Mouse (Mus musculus): ENCODE measurements at regions not wholly inside any gene's neighbourhood (a gene's known extent, or its start where the extent isn't known, plus 50 kb on each side); places are given as distances from the start of the nearest gene placed in this dataset.

DNA sequence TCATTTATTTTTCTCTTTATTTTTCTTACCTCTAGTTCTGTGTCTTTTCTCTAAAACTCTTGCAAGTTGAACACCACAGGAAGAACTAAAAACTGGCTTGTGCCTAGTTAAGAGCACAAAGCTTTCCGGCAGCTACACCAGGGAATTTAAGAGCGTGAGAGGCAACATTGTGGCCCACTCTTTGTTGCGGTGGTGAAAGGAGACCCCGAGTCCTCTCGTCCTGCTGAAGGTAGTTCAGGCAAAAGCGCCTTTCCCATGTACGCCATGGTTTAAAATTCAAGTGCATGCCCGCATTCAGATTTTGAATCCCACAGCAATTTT, 142.4 kb downstream of the Ascl1 start:
- Histone ChIP-seq H3K27me3 (replicated peaks; ENCODE audit: control insufficient read depth, insufficient read depth, low read length) (no peaks in the 10 kb centered on the region), H3K4me1 (ENCODE audit: control insufficient read depth, insufficient read depth, low read length) (peaks cover 11% of the 10 kb centered on the region; the same call in 1 of the 2 replicates), H3K9ac (ENCODE audit: low read length) (no peak overlapping the region)

DNA sequence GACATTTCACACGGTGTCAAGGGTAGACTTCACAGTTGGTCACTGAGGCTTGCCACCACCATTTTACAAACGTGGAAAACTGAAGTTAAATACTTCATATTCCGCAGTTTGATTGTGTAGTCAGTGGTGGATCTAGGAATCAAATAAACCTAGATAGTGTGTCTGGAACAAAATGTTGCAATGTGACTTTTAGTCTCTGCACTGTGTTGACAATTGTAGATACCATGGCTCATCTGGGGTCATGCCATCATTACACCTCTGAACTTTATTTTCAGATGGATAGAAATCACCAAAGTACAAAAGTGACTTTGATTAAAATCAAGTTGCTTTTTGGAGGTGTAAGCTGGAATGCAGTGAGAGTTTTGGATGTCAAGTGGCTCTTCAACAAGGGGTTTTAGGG, 158.3 kb downstream of the Ascl1 start:
- no peaks in the 10 kb centered on the region for H3K27me3 ChIP-seq (replicated peaks; ENCODE audit: control insufficient read depth, insufficient read depth, low read length)
- no peak overlapping the region for H3K9ac ChIP-seq (ENCODE audit: low read length)
- H3K27ac ChIP-seq (ENCODE audit: low read depth, low read length): no peak overlapping the region
- H3K4me1 ChIP-seq (ENCODE audit: control insufficient read depth, insufficient read depth, low read length): peaks cover 11% of the 10 kb centered on the region
- ATAC-seq (no peak), DNase-seq (ENCODE audit: low spot score) (no peak)
- 91% methylated on average over 3 of the region's 3 CpGs for WGBS
- H3K9me3 ChIP-seq (replicated peaks; ENCODE audit: control insufficient read depth, low read length): no peaks in the 10 kb centered on the region
- no peak overlapping the region for H3K4me3 ChIP-seq (ENCODE audit: low read depth, low read length)
- no peaks in the 10 kb centered on the region for H3K36me3 ChIP-seq (ENCODE audit: control insufficient read depth, insufficient read depth, low read length)
- H3K4me2 ChIP-seq (ENCODE audit: low read length): no peak overlapping the region

More for the DNA sequence above, 142.4 kb downstream of the Ascl1 start:
- Histone ChIP-seq H3K36me3 (ENCODE audit: control insufficient read depth, insufficient read depth, low read length) (no peaks in the 10 kb centered on the region), H3K4me3 (ENCODE audit: low read depth, low read length) (no peak overlapping the region), H3K4me2 (ENCODE audit: low read length) (peak overlapping the region; percentile 28), H3K9me3 (replicated peaks; ENCODE audit: control insufficient read depth, low read length) (no peaks in the 10 kb centered on the region), H3K27ac (ENCODE audit: low read depth, low read length) (peak overlapping the region; percentile 76)
- DNase-seq (ENCODE audit: low spot score): no peak
- ATAC-seq: peak; percentile 16; the same call in 1 of the 2 replicates
- 25% methylated on average over 8 of the region's 8 CpGs for WGBS

DNA sequence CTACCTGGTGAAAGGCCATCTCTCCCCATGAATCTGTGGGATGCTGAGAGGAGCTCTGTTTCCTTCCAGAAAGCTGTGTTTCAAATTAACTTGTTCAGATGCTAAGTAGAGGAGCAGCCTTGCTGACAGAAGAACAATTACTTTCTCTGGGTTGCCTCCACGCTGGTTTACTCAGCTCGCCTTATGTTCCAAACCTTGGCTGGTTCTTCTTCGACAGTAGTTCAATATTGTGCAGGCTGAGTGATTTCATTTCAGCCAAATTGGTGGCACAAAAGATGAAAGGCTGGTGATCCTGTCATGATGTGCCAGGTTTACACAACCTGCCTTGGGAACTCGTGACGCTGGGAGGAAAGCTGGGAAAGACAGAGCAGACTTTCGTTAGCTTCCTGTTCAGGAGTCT, 160.1 kb downstream of the Ascl1 start:
- DNase-seq (ENCODE audit: low spot score): peak; percentile 69
- Histone ChIP-seq H3K36me3 (ENCODE audit: control insufficient read depth, insufficient read depth, low read length) (no peaks in the 10 kb centered on the region), H3K9ac (ENCODE audit: low read length) (no peak overlapping the region), H3K4me3 (ENCODE audit: low read depth, low read length) (no peak overlapping the region), H3K4me2 (ENCODE audit: low read length) (no peak overlapping the region), H3K9me3 (replicated peaks; ENCODE audit: control insufficient read depth, low read length) (no peaks in the 10 kb centered on the region), H3K27me3 (replicated peaks; ENCODE audit: control insufficient read depth, insufficient read depth, low read length) (no peaks in the 10 kb centered on the region), H3K4me1 (ENCODE audit: control insufficient read depth, insufficient read depth, low read length) (peaks cover 11% of the 10 kb centered on the region), H3K27ac (ENCODE audit: low read depth, low read length) (no peak overlapping the region; the same call in 1 of the 2 replicates)
- ATAC-seq: peak; percentile 54; the same call in 1 of the 2 replicates
- 21% methylated on average over 6 of the region's 6 CpGs for whole genome bisulfite sequencing

DNA sequence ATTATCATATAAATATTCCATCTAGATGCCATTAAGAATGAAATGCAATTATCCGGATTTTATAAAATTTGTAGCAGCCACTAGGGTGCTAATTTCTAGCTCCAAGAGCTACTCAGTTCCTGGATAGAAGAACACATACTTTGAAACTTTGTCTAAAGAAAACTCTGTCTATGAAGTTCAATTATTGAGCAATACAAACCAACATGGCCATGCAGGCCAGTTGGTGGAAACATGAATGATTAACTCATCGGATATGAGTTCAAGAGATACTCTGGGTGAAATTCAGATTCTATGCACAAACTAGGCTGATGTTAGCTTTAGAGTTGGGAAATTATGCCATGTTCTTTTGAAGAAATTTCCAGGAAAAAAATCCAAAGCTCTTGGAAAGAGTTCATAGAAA, 164.0 kb downstream of the Ascl1 start:
- no peak for ATAC-seq
- H3K4me1 ChIP-seq (ENCODE audit: control insufficient read depth, insufficient read depth, low read length): peaks cover 25% of the 10 kb centered on the region

DNA sequence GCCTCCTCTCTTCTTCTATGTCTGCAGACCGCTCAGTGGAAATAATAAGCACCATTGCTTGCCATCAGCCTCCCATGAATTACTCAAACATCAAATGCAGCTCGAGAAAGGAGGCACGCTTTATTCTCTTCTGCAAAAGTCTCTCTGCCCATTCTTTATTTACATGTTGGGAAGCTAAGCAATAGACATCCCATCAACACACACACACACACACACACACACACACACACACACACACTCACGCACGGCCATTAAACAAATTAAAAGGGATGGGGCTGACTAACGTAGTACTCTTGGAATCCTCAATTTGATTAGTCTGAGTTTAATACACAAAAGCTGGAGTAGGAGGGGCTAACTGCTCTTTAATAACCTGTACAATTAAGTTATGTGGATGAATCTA, 167.7 kb downstream of the Ascl1 start:
- no peaks in the 10 kb centered on the region for H3K36me3 ChIP-seq (ENCODE audit: control insufficient read depth, insufficient read depth, low read length)
- ATAC-seq (peak; percentile 50), DNase-seq (ENCODE audit: low spot score) (peak; percentile 51)
- no peak overlapping the region for H3K9ac ChIP-seq (ENCODE audit: low read length)
- no peak overlapping the region for H3K4me3 ChIP-seq (ENCODE audit: low read depth, low read length)
- no peaks in the 10 kb centered on the region for H3K27me3 ChIP-seq (replicated peaks; ENCODE audit: control insufficient read depth, insufficient read depth, low read length)
- H3K4me1 ChIP-seq (ENCODE audit: control insufficient read depth, insufficient read depth, low read length): peaks cover 14% of the 10 kb centered on the region
- no peaks in the 10 kb centered on the region for H3K9me3 ChIP-seq (replicated peaks; ENCODE audit: control insufficient read depth, low read length)
- 5% methylated on average over 6 of the region's 6 CpGs for WGBS
- H3K4me2 ChIP-seq (ENCODE audit: low read length): peak overlapping the region; percentile 33
- no peak overlapping the region for H3K27ac ChIP-seq (ENCODE audit: low read depth, low read length)

More for the DNA sequence above, 164.0 kb downstream of the Ascl1 start:
- Histone ChIP-seq H3K36me3 (ENCODE audit: control insufficient read depth, insufficient read depth, low read length) (no peaks in the 10 kb centered on the region), H3K9ac (ENCODE audit: low read length) (no peak overlapping the region), H3K27me3 (replicated peaks; ENCODE audit: control insufficient read depth, insufficient read depth, low read length) (no peaks in the 10 kb centered on the region), H3K27ac (ENCODE audit: low read depth, low read length) (no peak overlapping the region), H3K4me2 (ENCODE audit: low read length) (no peak overlapping the region), H3K9me3 (replicated peaks; ENCODE audit: control insufficient read depth, low read length) (no peaks in the 10 kb centered on the region), H3K4me3 (ENCODE audit: low read depth, low read length) (no peak overlapping the region)
- DNase-seq (ENCODE audit: low spot score): no peak
- WGBS: 92% methylated on average over 2 of the region's 2 CpGs

DNA sequence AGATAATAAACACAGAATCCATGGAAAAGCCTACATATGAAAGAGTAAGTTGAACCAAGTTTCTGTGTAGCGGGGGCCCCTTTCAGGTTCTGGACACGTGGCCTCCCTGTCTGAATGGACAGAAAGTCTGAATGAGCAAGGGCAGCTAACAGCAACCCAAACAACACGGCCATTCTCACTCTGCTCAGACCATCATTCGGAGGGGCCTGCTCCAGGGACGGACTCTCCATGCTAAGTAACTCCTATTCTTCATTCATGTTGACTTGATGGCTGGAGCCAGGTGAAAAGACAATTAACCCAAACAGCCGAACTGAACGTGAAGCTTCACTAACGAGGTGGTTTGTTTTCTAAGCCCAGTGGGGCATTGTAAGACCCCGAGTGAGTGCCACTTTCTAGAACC, 168.3 kb downstream of the Ascl1 start:
- Histone ChIP-seq H3K4me2 (ENCODE audit: low read length) (peak overlapping the region; percentile 33; the same call in 1 of the 2 replicates), H3K9me3 (replicated peaks; ENCODE audit: control insufficient read depth, low read length) (no peaks in the 10 kb centered on the region), H3K27ac (ENCODE audit: low read depth, low read length) (no peak overlapping the region), H3K36me3 (ENCODE audit: control insufficient read depth, insufficient read depth, low read length) (no peaks in the 10 kb centered on the region), H3K27me3 (replicated peaks; ENCODE audit: control insufficient read depth, insufficient read depth, low read length) (no peaks in the 10 kb centered on the region), H3K4me1 (ENCODE audit: control insufficient read depth, insufficient read depth, low read length) (peaks cover 14% of the 10 kb centered on the region), H3K4me3 (ENCODE audit: low read depth, low read length) (no peak overlapping the region), H3K9ac (ENCODE audit: low read length) (no peak overlapping the region)
- 5% methylated on average over 9 of the region's 9 CpGs for WGBS
- ATAC-seq (peak; percentile 55), DNase-seq (ENCODE audit: low spot score) (peak; percentile 22)

DNA sequence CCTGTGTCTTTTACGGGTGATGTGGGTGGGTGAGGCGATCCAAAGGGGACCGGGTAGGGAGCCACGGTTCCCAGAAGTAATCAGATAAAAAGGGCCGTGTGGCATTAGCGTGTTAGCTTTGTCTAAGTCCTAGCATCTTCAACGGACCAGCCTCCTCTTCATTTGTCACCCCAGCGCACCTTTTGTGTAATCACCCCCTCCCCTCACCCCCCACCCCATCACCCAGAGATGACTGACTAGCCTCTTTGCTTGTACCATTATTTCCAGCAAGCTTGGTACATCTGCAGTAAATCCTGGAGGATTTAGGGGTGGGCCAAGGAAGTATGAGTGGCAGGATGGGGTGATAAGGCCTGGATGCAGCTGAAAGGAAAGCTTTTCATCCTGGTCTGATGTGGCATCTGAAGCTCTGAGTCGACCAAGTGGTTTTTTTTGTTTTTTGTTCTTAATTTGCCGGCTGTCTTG, 183.8 kb downstream of the Ascl1 start:
- Histone ChIP-seq H3K4me3 (ENCODE audit: low read depth, low read length) (no peak overlapping the region), H3K9ac (ENCODE audit: low read length) (peak overlapping the region; percentile 33), H3K4me1 (ENCODE audit: control insufficient read depth, insufficient read depth, low read length) (peaks cover 9% of the 10 kb centered on the region; the same call in 1 of the 2 replicates), H3K36me3 (ENCODE audit: control insufficient read depth, insufficient read depth, low read length) (no peaks in the 10 kb centered on the region), H3K9me3 (replicated peaks; ENCODE audit: control insufficient read depth, low read length) (peaks cover 7% of the 10 kb centered on the region), H3K4me2 (ENCODE audit: low read length) (peak overlapping the region; percentile 17; the same call in 1 of the 2 replicates), H3K27me3 (replicated peaks; ENCODE audit: control insufficient read depth, insufficient read depth, low read length) (no peaks in the 10 kb centered on the region), H3K27ac (ENCODE audit: low read depth, low read length) (no peak overlapping the region)
- DNase-seq (ENCODE audit: low spot score): peak; percentile 37
- peak; percentile 50 for ATAC-seq
- 4% methylated on average over 10 of the region's 10 CpGs for WGBS

DNA sequence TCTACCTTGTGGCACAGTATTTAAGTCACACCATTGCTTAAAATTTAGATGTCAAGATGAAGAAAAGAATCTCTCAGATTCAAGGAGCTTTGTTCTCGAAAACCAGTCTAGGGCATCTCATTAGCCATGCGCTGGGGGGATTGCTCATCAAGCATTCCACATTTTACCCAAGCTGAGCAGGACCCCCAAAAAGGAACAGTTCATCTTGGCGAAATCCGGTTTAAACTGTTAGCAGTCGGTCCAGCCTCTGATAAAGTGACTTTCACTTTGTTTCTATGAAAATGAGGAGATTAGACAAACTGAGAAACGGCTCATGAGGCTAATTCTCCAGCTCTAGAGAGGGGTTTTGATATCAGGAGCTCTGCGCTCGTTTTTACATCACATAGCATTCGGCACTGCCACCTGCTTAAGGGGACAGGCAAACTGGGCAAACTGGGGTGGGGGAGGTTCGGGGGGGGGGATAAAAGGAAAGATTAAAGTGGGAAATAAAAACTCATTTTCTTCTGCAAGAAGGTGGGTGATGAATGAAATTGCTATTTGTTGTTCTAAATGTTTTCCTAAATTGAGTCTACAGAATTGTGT, 184.6 kb downstream of the Ascl1 start:
- Histone ChIP-seq H3K36me3 (ENCODE audit: control insufficient read depth, insufficient read depth, low read length) (no peaks in the 10 kb centered on the region), H3K27ac (ENCODE audit: low read depth, low read length) (no peak overlapping the region), H3K4me1 (ENCODE audit: control insufficient read depth, insufficient read depth, low read length) (peaks cover 9% of the 10 kb centered on the region; the same call in 1 of the 2 replicates), H3K4me2 (ENCODE audit: low read length) (peak overlapping the region; percentile 17; the same call in 1 of the 2 replicates), H3K9ac (ENCODE audit: low read length) (peak overlapping the region; percentile 33; the same call in 1 of the 2 replicates), H3K27me3 (replicated peaks; ENCODE audit: control insufficient read depth, insufficient read depth, low read length) (no peaks in the 10 kb centered on the region), H3K4me3 (ENCODE audit: low read depth, low read length) (no peak overlapping the region), H3K9me3 (replicated peaks; ENCODE audit: control insufficient read depth, low read length) (peaks cover 7% of the 10 kb centered on the region)
- peak; percentile 34; the same call in 1 of the 2 replicates for ATAC-seq
- 14% methylated on average over 10 of the region's 10 CpGs for WGBS
- DNase-seq (ENCODE audit: low spot score): peak; percentile 19

DNA sequence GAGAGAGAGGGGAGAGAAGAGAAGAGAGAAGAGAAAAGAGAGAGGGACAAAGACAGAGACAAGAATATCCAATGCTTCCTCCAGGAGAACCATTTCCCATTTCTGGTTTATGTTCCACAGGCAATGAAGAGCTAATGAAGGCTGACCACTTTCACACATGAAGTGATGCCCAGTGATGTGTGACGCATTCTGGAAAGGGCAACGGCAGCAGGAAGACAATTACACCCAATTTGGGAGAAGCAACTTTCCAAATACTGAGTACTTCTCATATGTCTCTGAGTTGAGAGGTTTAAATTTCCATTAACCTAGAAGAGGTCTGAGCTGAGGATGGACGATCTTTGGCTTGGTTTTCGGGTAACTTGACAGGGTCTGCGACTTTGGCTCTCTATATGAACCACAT, 196.3 kb downstream of the Ascl1 start:
- Histone ChIP-seq H3K27ac (ENCODE audit: low read depth, low read length) (no peak overlapping the region), H3K27me3 (replicated peaks; ENCODE audit: control insufficient read depth, insufficient read depth, low read length) (no peaks in the 10 kb centered on the region), H3K9me3 (replicated peaks; ENCODE audit: control insufficient read depth, low read length) (no peaks in the 10 kb centered on the region), H3K9ac (ENCODE audit: low read length) (no peak overlapping the region), H3K4me2 (ENCODE audit: low read length) (no peak overlapping the region), H3K4me3 (ENCODE audit: low read depth, low read length) (no peak overlapping the region), H3K4me1 (ENCODE audit: control insufficient read depth, insufficient read depth, low read length) (no peaks in the 10 kb centered on the region; the same call in 1 of the 2 replicates), H3K36me3 (ENCODE audit: control insufficient read depth, insufficient read depth, low read length) (no peaks in the 10 kb centered on the region)
- ATAC-seq: no peak
- no peak for DNase-seq (ENCODE audit: low spot score)
- WGBS: 69% methylated on average over 5 of the region's 5 CpGs

All from forebrain, embryonic 14.5 days (tissue).